Mouse (Mus musculus): ENCODE measurements at regions not wholly inside any gene's neighbourhood (a gene's known extent, or its start where the extent isn't known, plus 50 kb on each side); places are given as distances from the start of the nearest gene placed in this dataset.

GRCm38 (mm10) chr9:47962589-47962988 lies 199.2 kb upstream of the Nxpe4 start:
- no peaks in the 10 kb centered on the region for H3K27me3 ChIP-seq (ENCODE audit: insufficient read depth, low read length)
- 79% methylated on average over 4 of the region's 4 CpGs for WGBS (ENCODE audit: insufficient replicate concordance)
- no peak overlapping the region for H3K4me2 ChIP-seq (ENCODE audit: low read depth, low read length)
- H3K9me3 ChIP-seq (ENCODE audit: low read length): no peaks in the 10 kb centered on the region
- ATAC-seq (no peak), DNase-seq (no peak)
- no peak overlapping the region for H3K27ac ChIP-seq (ENCODE audit: low read depth)
- H3K4me3 ChIP-seq (ENCODE audit: low read depth, low read length): no peak overlapping the region
- H3K4me1 ChIP-seq (ENCODE audit: insufficient read depth): no peaks in the 10 kb centered on the region
- H3K36me3 ChIP-seq (replicated peaks; ENCODE audit: insufficient read depth, low read length): no peaks in the 10 kb centered on the region
- H3K9ac ChIP-seq (replicated peaks): no peak overlapping the region
- no peak for TF ChIP-seq EP300 (IDR thresholded peaks at IDR 0.05; ENCODE audit: low read depth)
- TF ChIP-seq CTCF (IDR thresholded peaks at IDR 0.05; ENCODE audit: low read depth): no peak

- Histone ChIP-seq H3K4me2 (ENCODE audit: low read depth, low read length) (no peak overlapping the region), H3K27ac (ENCODE audit: low read depth) (no peak overlapping the region), H3K4me3 (ENCODE audit: low read depth, low read length) (no peak overlapping the region), H3K27me3 (ENCODE audit: insufficient read depth, low read length) (no peaks in the 10 kb centered on the region), H3K4me1 (ENCODE audit: insufficient read depth) (no peaks in the 10 kb centered on the region), H3K36me3 (replicated peaks; ENCODE audit: insufficient read depth, low read length) (no peaks in the 10 kb centered on the region), H3K9ac (replicated peaks) (no peak overlapping the region), H3K9me3 (ENCODE audit: low read length) (no peaks in the 10 kb centered on the region)
- 60% methylated on average over 12 of the region's 12 CpGs for WGBS (ENCODE audit: insufficient replicate concordance)
- DNase-seq: no peak
- ATAC-seq: no peak
- TF ChIP-seq EP300 (IDR thresholded peaks at IDR 0.05; ENCODE audit: low read depth) (no peak), CTCF (IDR thresholded peaks at IDR 0.05; ENCODE audit: low read depth) (no peak)
Measured at GRCm38 (mm10) chr9:47973130-47973529, 188.7 kb upstream of the Nxpe4 start.

GRCm38 (mm10) chr9:47985356-47986111 lies 176.3 kb upstream of the Nxpe4 start:
- no peaks in the 10 kb centered on the region for H3K27me3 ChIP-seq (ENCODE audit: insufficient read depth, low read length)
- no peaks in the 10 kb centered on the region for H3K9me3 ChIP-seq (ENCODE audit: low read length)
- no peaks in the 10 kb centered on the region for H3K36me3 ChIP-seq (replicated peaks; ENCODE audit: insufficient read depth, low read length)
- DNase-seq (no peak), ATAC-seq (no peak)
- WGBS (ENCODE audit: insufficient replicate concordance): 63% methylated on average over 11 of the region's 11 CpGs
- H3K4me2 ChIP-seq (ENCODE audit: low read depth, low read length): no peak overlapping the region
- no peak overlapping the region for H3K9ac ChIP-seq (replicated peaks)
- no peaks in the 10 kb centered on the region for H3K4me1 ChIP-seq (ENCODE audit: insufficient read depth)
- no peak overlapping the region for H3K4me3 ChIP-seq (ENCODE audit: low read depth, low read length)
- TF ChIP-seq EP300 (IDR thresholded peaks at IDR 0.05; ENCODE audit: low read depth) (no peak), CTCF (IDR thresholded peaks at IDR 0.05; ENCODE audit: low read depth) (no peak)
- H3K27ac ChIP-seq (ENCODE audit: low read depth): no peak overlapping the region

GRCm38 (mm10) chr9:47987266-47987665 lies 174.6 kb upstream of the Nxpe4 start:
- WGBS (ENCODE audit: insufficient replicate concordance): 87% methylated on average over 4 of the region's 4 CpGs
- Histone ChIP-seq H3K4me2 (ENCODE audit: low read depth, low read length) (no peak overlapping the region), H3K27ac (ENCODE audit: low read depth) (no peak overlapping the region), H3K27me3 (ENCODE audit: insufficient read depth, low read length) (no peaks in the 10 kb centered on the region), H3K9me3 (ENCODE audit: low read length) (no peaks in the 10 kb centered on the region), H3K9ac (replicated peaks) (no peak overlapping the region), H3K4me3 (ENCODE audit: low read depth, low read length) (no peak overlapping the region), H3K4me1 (ENCODE audit: insufficient read depth) (no peaks in the 10 kb centered on the region), H3K36me3 (replicated peaks; ENCODE audit: insufficient read depth, low read length) (no peaks in the 10 kb centered on the region)
- DNase-seq (no peak), ATAC-seq (no peak)
- TF ChIP-seq CTCF (IDR thresholded peaks at IDR 0.05; ENCODE audit: low read depth): no peak
- TF ChIP-seq EP300 (IDR thresholded peaks at IDR 0.05; ENCODE audit: low read depth): no peak

- Histone ChIP-seq H3K4me3 (ENCODE audit: low read depth, low read length) (no peak overlapping the region), H3K36me3 (replicated peaks; ENCODE audit: insufficient read depth, low read length) (no peaks in the 10 kb centered on the region), H3K4me1 (ENCODE audit: insufficient read depth) (no peaks in the 10 kb centered on the region), H3K9me3 (ENCODE audit: low read length) (no peaks in the 10 kb centered on the region), H3K27ac (ENCODE audit: low read depth) (no peak overlapping the region), H3K4me2 (ENCODE audit: low read depth, low read length) (no peak overlapping the region), H3K9ac (replicated peaks) (no peak overlapping the region), H3K27me3 (ENCODE audit: insufficient read depth, low read length) (no peaks in the 10 kb centered on the region)
- TF ChIP-seq CTCF (IDR thresholded peaks at IDR 0.05; ENCODE audit: low read depth): no peak
- no peak for TF ChIP-seq EP300 (IDR thresholded peaks at IDR 0.05; ENCODE audit: low read depth)
- DNase-seq: no peak
- WGBS (ENCODE audit: insufficient replicate concordance): 65% methylated on average over 4 of the region's 4 CpGs
- ATAC-seq: no peak
Measured at GRCm38 (mm10) chr9:47994671-47995070, 167.2 kb upstream of the Nxpe4 start.

GRCm38 (mm10) chr9:47999632-48000031 lies 162.2 kb upstream of the Nxpe4 start:
- H3K27ac ChIP-seq (ENCODE audit: low read depth): no peak overlapping the region
- WGBS (ENCODE audit: insufficient replicate concordance): 85% methylated on average over 12 of the region's 12 CpGs
- no peak for TF ChIP-seq EP300 (IDR thresholded peaks at IDR 0.05; ENCODE audit: low read depth)
- TF ChIP-seq CTCF (IDR thresholded peaks at IDR 0.05; ENCODE audit: low read depth): no peak
- H3K9me3 ChIP-seq (ENCODE audit: low read length): no peaks in the 10 kb centered on the region
- ATAC-seq: no peak
- H3K4me3 ChIP-seq (ENCODE audit: low read depth, low read length): no peak overlapping the region
- no peak overlapping the region for H3K4me2 ChIP-seq (ENCODE audit: low read depth, low read length)
- no peak overlapping the region for H3K9ac ChIP-seq (replicated peaks)
- no peaks in the 10 kb centered on the region for H3K36me3 ChIP-seq (replicated peaks; ENCODE audit: insufficient read depth, low read length)
- no peaks in the 10 kb centered on the region for H3K27me3 ChIP-seq (ENCODE audit: insufficient read depth, low read length)
- H3K4me1 ChIP-seq (ENCODE audit: insufficient read depth): no peaks in the 10 kb centered on the region
- DNase-seq: no peak

Data from liver, postnatal 0 days (tissue).